Mouse (Mus musculus): ENCODE data around the gene Syt6.

Gene Syt6

GRCm38 (mm10) chr3:103660012-103660411 lies 85.0 kb downstream of the Syt6 start:
- TF ChIP-seq GATA4 (IDR thresholded peaks at IDR 0.05; ENCODE audit: insufficient replicate concordance, low read length), result no peak

- no peak for TF ChIP-seq GATA4 (IDR thresholded peaks at IDR 0.05; ENCODE audit: insufficient replicate concordance, low read length)
Measured at GRCm38 (mm10) chr3:103661714-103662113, 86.7 kb downstream of the Syt6 start.

GRCm38 (mm10) chr3:103663385-103663784 lies 88.4 kb downstream of the Syt6 start:
- TF ChIP-seq GATA4 (IDR thresholded peaks at IDR 0.05; ENCODE audit: insufficient replicate concordance, low read length), result no peak

GRCm38 (mm10) chr3:103672113-103672512 lies 97.1 kb downstream of the Syt6 start:
- TF ChIP-seq GATA4 (IDR thresholded peaks at IDR 0.05; ENCODE audit: insufficient replicate concordance, low read length), result no peak

- TF ChIP-seq GATA4 (IDR thresholded peaks at IDR 0.05; ENCODE audit: insufficient replicate concordance, low read length), result no peak
Measured at GRCm38 (mm10) chr3:103672716-103673115, 97.7 kb downstream of the Syt6 start.

- no peak for TF ChIP-seq GATA4 (IDR thresholded peaks at IDR 0.05; ENCODE audit: insufficient replicate concordance, low read length)
Measured at GRCm38 (mm10) chr3:103678811-103679210, 103.8 kb downstream of the Syt6 start.

GRCm38 (mm10) chr3:103682473-103682872 lies 107.4 kb downstream of the Syt6 start:
- no peak for TF ChIP-seq GATA4 (IDR thresholded peaks at IDR 0.05; ENCODE audit: insufficient replicate concordance, low read length)

- no peak for TF ChIP-seq GATA4 (IDR thresholded peaks at IDR 0.05; ENCODE audit: insufficient replicate concordance, low read length)
Measured at GRCm38 (mm10) chr3:103683234-103683965, 108.4 kb downstream of the Syt6 start.

- TF ChIP-seq GATA4 (IDR thresholded peaks at IDR 0.05; ENCODE audit: insufficient replicate concordance, low read length), result no peak
Measured at GRCm38 (mm10) chr3:103683966-103684319, 108.9 kb downstream of the Syt6 start.

GRCm38 (mm10) chr3:103689043-103689442 lies 114.0 kb downstream of the Syt6 start:
- no peak for TF ChIP-seq GATA4 (IDR thresholded peaks at IDR 0.05; ENCODE audit: insufficient replicate concordance, low read length)

GRCm38 (mm10) chr3:103690506-103690905 lies 115.5 kb downstream of the Syt6 start:
- no peak for TF ChIP-seq GATA4 (IDR thresholded peaks at IDR 0.05; ENCODE audit: insufficient replicate concordance, low read length)

Data from liver, adult (tissue).